Mouse (Mus musculus) c-Kit-positive CD71-negative TER-119-negative erythroid progenitor cells, embryonic 14.5 days (primary cell): ENCODE measurements around the gene Fam240a.

Experiments used
- DNase-seq: peaks from one replicate; pipeline ENCODE4 v3.0.0-alpha.2; 2013; ENCODE audit warnings: low read depth

Fam240a gene

GRCm38 (mm10) chr9:110945343-110945742 lies 28.7 kb upstream of the Fam240a start:
- DNase-seq: no peak

DNA sequence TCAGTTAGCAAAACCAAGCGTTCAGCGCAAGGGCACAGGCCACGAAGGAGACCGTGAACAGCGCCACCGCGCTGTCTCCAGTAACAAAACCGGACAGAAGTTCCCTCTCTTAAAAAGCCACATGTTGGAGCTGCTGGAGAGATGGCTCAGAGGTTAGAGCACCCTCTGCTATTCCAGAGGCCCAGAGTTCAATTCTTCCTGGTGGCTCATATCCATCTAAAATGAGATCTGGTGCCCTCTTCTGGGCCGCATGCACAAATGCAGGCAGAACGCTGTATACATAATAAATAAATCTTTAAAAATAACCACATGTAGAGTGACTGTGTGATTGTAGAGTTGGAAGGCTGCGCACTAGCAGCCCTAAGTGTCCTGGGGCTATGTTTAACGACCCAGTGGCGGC lies 27.6 kb upstream of the Fam240a start:
- no peak for DNase-seq

- no peak for DNase-seq
These were observed 21.1 kb upstream of the Fam240a start for GRCm38 (mm10) chr9:110937506-110938490.

GRCm38 (mm10) chr9:110935941-110936340 lies 19.3 kb upstream of the Fam240a start:
- no peak for DNase-seq

DNA sequence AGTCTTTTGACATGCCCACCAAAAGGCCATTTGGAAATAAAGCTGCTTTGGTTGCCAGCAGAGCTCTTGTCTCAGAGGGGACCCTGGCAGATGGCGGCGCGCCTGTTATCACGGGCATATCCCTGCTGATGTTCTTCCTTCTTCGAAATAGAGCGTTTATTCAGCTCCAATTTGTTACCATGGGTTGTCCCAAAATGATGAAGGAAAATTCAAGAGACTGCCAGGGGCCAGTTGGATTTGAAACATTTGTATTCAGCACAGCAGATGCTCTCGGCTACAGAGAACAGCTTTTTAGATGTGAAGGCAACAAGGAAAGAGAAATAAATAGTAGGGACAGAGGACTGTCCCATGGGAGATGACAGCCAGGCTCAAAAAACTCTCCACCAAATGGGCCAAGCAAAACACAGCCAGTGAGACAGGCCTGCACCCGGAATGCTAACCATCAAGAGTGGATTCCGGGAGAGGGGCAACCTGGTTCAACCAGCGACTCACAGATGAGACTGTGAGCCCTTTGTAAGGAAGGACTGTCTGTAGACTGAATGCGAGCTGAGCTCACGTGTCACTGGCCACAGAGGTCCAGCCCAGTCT lies 17.3 kb upstream of the Fam240a start:
- DNase-seq: no peak

- DNase-seq: no peak
These were observed 14.9 kb upstream of the Fam240a start for GRCm38 (mm10) chr9:110931573-110931972.

DNA sequence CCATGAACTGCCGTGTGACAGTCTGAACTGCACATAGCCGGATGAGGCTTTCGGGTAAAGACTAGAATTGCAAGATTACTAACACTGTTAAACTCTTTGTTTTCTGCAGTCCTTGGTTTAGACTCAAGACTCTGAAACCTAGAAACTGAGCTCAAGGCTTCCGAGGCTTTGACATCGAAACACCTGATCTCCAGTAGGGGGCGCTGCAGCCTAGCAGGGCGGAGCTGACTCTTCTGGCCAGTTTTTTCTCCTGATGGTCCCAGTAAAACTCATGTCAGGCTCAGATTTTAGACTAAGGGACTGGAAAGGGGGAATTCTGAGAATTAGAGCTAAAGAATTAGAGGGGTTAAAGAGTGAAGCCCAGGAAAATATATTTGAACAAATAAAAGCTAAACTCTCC lies 6.1 kb upstream of the Fam240a start:
- DNase-seq: peak; percentile 48

- no peak for DNase-seq
These were observed 4.2 kb upstream of the Fam240a start for GRCm38 (mm10) chr9:110920665-110921419.

DNA sequence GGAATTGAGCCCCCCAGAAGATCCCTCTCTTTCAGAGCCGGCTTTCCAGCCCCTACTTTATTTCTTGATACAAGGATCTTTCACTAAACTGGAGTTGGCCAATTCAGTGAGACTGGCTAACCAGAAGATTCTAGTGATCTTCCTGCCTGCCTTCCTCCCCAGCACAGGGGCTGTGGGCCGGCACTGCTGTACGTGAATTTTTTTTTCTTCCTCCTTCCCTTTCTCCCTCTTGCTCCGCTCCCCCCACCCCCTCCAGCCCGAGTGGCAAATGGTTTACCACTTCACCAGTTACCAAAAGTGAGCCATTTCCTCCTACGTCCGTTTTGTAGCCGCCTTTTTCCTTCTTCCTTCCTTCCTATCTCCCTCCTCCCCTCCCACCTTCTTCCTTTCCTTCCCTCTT lies 1.2 kb downstream of the Fam240a start:
- DNase-seq: no peak

DNA sequence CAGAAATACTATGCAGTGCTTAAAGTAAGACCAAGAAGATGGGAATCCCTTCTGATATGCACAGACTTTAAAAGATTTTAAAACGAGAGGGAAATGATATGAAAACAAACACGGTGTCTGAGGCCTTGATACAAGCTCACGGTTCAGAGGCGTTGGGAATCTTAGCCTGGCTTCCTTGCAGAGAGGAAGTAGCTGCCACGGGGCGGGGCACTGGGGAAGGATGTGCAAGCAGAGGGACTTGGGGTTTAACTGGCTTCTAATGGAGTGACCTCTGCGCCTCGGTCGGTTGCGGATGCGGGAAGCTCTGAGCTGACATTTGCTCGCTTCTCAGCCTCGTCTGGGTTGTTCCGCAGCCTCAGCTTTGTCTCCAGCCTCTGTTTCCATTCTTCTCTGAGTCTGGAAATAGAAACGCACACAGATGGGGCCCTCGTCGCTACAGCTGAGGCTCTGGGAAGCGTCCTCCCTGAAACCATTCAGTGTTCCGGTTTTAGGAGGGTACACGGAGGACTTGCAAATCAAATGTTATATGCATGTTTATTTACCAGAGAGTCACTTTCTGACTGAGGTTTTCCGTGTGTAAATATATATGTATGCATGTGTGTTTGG lies 1.9 kb downstream of the Fam240a start:
- no peak for DNase-seq

DNA sequence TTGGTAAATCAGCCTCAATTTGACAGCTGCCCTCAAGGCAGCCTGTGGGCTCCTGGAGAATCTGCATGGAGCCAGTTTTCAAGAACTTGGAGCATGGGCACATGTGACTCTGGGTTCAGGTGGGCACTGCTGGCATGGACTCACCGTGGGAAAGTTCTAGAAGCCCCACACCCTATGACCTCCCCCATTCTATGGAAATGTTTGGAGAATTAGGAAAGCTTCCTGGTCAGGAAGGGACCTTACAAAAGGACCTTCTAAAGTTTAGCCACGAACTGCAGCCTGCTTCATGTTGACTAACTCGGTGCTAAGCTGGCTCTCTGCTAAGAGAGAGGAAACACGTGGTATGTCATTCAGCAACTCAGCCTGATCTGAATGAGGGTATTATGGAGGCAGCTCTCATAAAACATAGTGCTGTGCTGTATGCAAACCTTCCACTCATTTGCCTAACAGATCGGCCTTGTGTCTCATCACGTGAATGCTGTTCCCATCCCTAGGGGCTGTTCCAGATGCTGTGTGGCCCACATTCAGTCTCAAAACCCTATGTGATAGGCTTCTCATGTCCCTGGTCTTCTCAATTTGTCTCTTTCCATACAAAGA lies 7.2 kb downstream of the Fam240a start:
- no peak for DNase-seq

- no peak for DNase-seq
These were observed 8.0 kb downstream of the Fam240a start for GRCm38 (mm10) chr9:110908631-110909016.

- no peak for DNase-seq
These were observed 8.6 kb downstream of the Fam240a start for GRCm38 (mm10) chr9:110907838-110908630.

- DNase-seq: no peak
These were observed 9.3 kb downstream of the Fam240a start for GRCm38 (mm10) chr9:110907201-110907837.

- DNase-seq: no peak
These were observed 14.4 kb downstream of the Fam240a start for GRCm38 (mm10) chr9:110902271-110902670.

GRCm38 (mm10) chr9:110901204-110901603 lies 15.5 kb downstream of the Fam240a start:
- DNase-seq: no peak

- no peak for DNase-seq
These were observed 17.1 kb downstream of the Fam240a start for GRCm38 (mm10) chr9:110899451-110900008.

GRCm38 (mm10) chr9:110896595-110896994 lies 20.1 kb downstream of the Fam240a start:
- no peak for DNase-seq

- DNase-seq: no peak
These were observed 20.7 kb downstream of the Fam240a start for GRCm38 (mm10) chr9:110895994-110896393.

- DNase-seq: no peak
These were observed 21.2 kb downstream of the Fam240a start for GRCm38 (mm10) chr9:110895507-110895906.
